Mouse (Mus musculus): ENCODE results near the gene Ankrd40. TPM values are rescaled to one million over a fixed set of nuclear protein-coding genes. Genes with fewer than 3 reads are reported as not detected.

The Ankrd40 gene
- total RNA-seq (2021), result 10 to 100 TPM; 52.1 to 58.1 TPM

DNA sequence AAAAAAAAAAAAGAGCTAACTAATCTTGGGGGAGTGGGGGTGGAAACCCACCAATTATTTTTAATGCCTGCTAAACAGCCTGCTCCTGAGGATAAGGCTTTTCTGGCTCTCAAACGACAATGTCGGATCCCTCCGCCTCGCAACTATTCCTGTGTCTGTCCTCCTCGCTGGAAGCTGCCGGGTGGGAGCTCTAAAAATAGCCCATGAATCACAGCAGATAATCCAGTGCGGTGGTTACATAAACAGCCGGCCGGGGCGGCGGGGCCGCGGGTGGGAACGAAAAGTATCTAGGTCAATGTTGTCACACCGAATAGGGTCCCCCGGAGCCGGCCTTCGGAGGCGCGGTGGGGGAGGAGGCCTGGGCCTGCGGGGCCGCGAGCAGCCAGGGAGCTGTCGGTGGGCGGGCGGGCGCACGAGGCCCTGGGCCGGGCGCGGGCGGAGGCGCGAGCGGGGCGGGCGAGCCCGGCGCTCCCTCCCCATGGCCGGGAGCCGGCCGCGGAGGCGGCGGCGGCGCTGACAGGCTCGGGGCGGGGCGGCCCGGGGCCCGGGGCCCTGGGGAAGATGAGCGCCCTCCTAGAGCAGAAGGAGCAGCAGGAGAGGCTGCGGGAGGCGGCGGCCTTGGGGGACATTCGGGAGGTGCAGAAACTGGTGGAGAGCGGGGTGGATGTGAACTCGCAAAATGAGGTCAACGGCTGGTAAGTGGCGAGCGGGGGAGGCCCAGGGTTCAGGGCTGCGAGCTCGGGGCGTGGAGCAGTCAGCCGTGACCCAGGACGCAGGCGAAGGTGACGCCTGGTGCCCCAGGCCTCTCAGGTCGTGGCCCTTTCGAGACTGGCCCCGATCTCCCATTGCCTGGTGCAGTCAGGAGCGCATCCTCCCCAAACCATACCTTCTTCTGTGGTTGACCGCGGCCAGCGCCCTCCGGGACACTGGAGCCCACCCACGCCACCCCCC is at the start of gene Ankrd40:
Ankrd40 (plus strand) TSS at position 309 of the 951 bp plus-strand sequence.
- intact Hi-C loops (cut with DNase I), result loop anchor here (5.0 kb wide), 1 partner anchor 144 kb away; the partner anchor contains the start of gene Cacna1g
- peak; percentile 94 for DNase-seq

DNA sequence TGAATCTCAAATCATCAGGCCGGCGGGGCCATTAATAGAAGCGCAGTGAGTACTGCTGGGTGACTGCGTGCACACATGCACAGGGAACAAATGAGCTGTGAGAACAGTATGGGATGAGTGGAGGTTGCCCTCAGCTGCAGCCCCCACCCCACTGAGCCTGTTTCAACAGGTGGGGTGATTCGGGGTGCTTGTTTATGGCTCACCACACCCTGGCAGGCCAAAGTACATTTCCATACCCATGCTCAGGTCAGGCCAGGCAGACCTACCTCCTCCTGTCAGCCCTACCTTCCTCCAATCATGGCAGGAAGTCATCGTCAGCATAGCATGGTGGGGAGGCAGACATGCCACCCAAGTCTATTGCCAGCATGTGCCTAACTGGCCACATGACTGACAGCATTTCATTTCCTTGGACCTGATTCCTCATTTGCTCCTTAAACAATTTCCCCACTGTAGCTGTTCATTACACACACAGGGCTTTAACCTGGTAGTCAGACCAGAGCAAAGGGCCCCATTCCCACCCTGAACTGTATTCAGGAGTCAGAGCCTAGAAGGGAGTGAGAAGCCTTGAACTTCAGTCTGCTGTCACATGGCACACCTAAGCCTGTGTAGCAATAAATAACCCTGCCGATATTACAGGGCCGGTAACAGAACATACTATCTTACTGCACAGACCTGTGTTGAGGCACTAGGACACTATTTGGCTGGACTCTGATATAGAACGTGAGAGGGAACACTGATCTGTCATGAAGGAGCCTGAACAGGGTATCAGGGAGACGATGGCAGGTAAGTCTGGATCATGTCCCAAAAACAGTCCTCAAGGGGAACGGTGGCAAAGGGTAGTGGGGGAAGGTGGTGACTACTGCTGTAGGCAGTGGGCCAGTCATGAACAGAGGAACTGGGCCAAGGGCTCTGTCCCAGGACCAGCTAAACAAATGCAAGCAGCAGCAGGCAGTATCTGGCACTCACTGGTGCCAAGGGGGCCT is 46.3 kb upstream of the Ankrd40 start, which contains the start of gene Gm21885:
Gm21885 (plus strand) TSS at position 675 of the 983 bp plus-strand sequence.
- intact Hi-C loops (cut with DNase I), result no loop called here

DNA sequence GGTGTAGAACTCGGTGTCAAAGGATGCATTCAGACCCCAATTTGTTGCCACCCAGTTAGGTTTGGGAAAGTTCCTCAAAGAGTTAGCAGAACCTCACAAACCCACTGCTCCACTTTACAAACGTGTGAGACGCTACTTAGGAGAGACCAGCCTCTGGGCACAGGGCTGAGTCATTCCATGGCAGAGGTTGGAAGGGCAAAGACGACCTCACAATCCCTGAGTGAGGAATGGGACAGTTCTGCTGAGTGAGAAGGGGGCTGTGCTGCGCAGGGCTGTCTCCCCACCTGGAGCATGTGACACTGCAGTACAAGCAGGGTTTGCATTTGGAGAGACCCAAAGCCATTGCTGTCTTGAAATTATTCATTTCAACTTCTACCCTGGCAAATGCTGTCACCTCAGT is 45.5 kb upstream of the Ankrd40 start:
- intact Hi-C loops (cut with DNase I), result no loop called here
- no peak for DNase-seq

More for the DNA sequence above, 46.3 kb upstream of the Ankrd40 start, which contains the start of gene Gm21885:
- peak; percentile 59 for DNase-seq

DNA sequence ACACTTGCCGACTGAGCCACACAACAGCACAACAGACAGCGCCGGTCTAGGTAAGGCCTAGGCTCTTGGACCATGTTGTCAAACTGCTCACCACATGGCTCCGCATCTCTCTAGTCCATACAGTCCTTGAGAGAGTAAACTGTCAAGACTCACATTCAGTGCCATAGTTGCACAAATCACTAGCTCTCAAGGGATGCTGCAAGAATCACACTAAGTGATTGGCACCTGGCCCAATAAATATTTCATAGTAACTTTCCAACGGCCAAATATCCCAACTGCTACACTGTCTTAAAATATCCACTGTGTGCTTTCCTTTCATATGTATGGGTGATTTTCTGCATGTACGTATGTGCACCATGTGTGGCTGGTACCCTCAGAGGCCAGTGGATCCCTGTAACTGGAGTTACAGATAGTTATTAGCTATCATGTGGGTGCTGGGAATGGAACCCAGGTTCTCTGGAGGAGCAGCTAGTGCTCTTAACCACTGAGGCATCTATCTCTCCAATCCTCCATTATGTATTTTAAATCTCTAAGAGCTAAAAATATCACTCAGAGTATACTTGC is 44.2 kb upstream of the Ankrd40 start:
- no peak for DNase-seq
- intact Hi-C loops (cut with DNase I), result no loop called here

DNA sequence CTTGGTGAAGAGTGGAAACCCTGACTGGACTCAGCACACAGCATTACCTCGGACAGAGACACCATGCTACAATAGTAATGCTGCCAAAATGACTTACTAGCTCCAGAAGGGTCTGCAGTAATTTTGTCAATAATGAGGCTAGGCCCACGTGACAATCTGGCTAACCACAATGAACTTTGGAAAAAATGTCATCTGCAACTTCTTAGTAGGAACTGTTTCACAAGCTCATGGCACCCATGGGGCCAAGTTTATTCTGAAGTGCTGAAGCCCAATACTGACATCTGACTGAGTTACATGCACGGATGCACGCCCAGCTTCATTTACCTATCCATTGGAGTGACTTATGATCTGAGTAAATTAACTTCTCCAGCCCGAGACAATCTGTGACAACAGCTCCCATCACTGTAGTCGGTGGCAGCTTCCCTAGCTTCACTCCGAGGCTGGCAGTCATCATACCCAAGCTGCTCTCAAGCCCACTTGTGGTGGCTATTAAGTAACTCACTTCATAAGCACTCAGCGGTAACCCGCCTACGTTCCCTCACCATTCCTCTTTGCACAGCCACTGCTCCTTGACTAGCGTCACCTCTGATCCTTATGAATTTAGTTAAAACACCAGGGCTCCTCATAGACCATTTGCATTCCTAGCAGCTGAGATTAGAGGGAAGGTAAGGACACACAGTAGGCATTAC is 41.8 kb upstream of the Ankrd40 start:
- DNase-seq, result no peak
- intact Hi-C loops (cut with DNase I), result no loop called here

DNA sequence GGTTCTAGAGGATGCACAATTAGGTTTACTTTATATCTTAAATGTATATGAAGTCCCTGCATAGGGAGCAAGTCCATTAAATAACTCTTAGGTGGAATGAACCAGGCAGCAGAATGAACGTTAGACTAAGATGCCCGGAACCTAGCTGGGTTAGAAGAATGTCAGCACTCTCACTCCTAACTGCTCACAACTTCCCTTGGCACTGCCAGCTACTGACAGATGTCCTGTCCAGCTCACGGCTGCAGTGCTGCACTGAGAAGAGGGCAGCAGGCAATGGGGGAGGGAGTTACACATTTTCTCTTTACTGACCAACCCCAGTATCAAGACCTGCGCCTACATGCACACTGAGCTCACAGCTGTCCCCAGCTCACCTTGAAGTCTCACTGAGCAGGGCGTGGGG is 40.7 kb upstream of the Ankrd40 start:
- intact Hi-C loops (cut with DNase I), result no loop called here
- no peak for DNase-seq

DNA sequence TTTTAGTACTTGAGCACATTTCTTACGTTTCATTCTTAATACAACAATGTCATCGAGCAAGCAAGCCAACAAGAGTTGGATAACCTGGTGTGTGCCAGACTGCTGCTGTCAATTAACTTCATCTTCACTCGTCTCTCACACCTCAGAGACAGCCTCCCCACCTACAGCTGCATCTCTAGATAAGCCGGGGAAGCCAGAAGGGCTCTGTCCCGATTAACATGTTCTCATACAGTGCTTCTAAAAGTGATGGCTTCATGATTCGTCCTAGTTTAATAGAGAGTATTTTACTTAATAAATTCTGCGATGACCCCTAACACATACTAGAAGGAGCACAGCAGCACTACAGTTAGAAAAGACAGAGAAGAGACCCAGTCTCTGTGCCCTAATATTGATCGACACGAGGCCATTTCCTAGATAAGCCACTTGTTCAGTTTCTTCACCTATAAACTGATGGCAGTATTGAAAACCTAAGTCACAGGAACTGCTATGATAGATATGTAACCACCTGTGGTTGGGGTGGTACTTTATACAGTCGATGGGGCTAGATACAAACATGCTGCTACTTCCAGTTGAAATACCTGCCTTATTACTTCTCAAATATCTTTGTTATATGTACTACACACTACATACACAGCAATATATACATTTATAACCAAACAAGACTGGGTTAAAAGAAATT is 37.6 kb upstream of the Ankrd40 start:
- intact Hi-C loops (cut with DNase I), result no loop called here
- DNase-seq, result no peak

DNA sequence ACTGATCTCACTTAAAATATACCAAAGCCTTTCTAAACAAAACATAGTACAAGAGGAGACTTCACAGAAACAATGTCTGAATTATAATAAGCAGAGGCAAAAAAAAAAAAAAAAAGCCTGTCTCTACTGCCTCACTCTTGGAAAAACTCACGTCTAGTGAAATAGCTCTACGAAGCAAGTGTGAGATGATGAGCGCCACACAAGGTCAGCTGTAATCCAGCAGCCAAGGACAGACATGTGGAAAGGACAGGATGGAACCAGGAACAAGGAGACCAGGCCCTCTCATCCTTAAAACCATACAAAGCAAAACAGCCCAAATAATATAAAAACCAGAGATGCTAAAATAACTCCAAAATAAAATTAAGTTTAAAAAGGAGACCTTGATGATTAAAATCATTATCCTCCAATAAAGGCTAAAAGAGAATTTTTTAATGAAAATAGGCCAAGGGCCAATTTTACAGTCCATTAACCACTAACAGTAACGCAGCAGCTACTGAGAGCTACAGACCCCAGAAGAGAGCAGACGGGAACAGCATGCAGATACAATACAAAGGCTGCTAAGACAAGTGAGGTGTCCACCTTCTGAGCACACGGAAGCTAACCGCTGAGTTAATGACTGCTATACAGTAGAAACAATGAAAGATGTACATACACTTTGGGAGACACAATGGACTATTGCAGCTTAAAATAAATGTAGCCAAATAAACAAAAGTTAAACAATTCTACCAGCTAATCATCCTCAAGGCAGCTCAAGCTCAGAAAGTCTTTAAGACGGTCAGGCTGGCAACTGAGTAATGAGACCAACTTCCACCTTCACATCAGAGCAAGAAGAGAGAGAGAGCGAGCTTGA is 32.6 kb upstream of the Ankrd40 start:
- no peak for DNase-seq
- intact Hi-C loops (cut with DNase I), result no loop called here

DNA sequence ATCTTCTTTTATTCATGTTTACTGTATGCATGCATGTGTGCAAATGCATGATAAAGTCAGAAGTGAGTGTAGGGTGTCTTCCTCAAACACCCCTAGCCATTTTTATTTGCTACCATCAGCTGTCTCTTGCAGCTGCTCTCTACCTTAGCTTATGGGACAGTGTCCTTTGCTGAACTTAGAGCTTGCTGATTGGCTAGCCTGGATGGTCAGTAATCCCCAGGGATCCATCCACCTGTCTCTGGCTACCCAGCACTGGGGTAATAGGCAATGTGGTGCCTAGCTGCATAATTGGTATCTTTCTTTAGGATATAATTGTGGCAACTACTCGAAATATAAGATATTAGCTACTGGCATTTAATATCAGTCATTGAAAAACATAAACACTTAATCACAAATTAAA is 15.1 kb upstream of the Ankrd40 start:
- DNase-seq, result no peak
- intact Hi-C loops (cut with DNase I), result no loop called here

DNA sequence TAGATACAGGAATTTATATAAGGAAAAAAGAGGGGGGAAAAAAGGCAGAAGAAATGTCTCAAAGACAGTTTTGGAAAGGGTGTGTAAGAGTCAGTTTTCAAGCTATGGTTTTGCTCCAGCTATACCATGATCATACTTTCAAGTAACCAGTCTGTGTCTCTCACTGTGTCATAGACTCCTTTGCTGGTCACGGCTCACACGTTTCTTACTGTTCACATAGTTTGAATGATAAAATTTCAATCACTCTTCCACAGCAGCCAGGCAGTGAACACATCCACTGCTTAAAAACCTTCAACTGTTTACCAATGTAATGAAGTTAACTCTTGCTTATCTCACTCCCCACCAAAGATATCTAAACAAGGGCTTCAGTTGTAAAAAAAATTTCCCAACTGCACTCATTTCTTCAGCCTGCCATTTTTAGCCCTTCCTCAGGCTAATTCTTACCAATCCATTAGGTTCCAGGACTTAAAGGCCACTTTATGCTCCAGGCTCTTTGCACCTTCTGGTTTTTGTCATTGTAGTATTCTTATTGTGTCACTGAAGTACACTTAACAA is 13.6 kb upstream of the Ankrd40 start:
- intact Hi-C loops (cut with DNase I), result no loop called here
- DNase-seq, result no peak

DNA sequence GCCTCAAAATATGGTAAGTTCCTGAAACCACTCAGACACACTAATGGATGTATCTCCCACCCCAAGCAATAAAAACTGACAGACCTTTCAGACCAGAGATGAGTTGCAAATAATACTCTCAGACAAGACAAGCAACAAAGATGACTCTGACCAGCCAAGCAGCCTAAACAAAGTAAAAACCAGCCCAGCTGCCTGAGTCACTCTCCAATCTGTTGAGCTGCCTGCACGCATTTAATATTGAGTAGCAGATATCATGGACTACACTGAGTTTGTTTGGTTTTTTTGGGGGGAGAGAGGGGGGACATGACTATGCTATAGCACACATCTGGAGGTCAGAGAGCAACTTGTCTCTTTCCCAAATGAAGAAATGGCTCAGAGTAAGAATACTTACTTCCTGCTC is 12.5 kb upstream of the Ankrd40 start:
- intact Hi-C loops (cut with DNase I), result no loop called here
- no peak for DNase-seq

DNA sequence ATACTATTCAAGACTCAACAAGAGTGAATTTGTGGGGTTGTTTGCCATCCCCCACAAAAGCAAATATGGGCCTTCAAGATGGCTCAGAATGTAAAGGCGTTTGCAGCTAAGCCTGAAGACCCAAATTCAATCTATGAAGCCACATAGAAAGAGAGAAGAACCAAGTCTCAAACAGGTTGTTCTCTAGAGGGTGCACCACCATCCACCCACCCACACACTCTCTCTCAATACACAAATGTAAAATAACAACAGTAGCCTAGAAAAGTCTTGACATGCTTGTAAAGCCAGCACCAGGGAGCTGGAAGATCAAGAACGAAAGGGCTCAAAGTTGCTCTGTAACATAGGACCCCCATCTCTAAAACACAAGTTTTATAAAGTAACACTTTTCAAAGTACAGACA is 11.3 kb upstream of the Ankrd40 start:
- DNase-seq, result no peak
- intact Hi-C loops (cut with DNase I), result no loop called here

DNA sequence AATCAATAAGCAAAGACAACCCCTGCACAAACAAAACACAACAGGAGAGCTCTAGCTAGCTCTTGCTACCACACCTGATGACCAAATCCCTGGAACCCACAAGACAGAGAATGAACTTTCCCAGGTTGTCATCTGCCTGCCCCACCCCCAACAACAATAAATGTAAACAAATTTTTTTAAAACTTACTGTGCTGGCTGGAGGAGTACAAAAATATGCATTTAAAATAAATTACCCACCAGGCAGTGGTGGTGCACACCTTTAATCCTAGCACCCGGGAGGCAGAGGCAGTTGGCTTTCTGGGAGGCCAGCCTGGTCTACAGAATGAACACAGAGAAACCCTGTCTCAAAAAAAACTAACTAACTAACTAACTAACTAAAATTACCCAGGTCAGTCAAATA is 10.8 kb upstream of the Ankrd40 start:
- intact Hi-C loops (cut with DNase I), result no loop called here
- no peak for DNase-seq

DNA sequence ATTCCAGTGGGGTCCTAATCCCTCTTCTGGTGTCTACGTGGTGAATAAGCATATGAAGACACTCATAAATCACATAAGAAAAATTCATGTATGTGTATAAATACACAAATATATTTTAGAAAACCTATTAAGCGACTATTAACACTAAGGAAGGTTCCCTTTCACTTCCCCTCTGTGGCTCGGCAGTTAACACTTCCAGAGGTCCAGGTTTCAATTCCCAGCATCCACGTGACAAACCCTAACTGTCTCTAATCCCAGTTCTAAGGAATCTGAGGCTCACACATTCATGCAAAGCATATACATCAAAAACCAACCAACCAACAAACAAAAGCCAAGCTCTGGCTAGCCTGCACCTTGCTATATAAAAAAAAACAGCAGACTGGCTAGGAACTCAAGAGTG is 10.3 kb upstream of the Ankrd40 start:
- DNase-seq, result no peak
- intact Hi-C loops (cut with DNase I), result no loop called here

DNA sequence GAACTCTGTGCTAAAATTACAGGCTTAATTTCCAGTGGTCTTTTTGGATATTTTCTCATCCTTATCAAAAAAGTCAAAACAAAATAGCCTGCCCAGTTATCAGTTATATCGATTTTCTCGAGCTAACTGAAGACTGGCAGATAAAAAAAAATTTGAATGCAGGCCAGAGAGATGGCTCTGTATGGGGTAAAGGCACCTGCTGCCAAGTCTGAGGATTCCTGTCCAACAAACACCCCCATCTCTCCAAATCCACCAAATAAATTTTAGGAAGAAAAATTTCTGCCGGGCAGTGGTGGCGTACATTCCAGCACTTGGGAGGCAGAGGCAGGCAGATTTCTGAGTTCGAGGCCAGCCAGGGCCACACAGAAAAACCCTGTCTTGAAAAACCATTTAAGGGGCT is 9.7 kb upstream of the Ankrd40 start:
- intact Hi-C loops (cut with DNase I), result no loop called here
- no peak for DNase-seq

DNA sequence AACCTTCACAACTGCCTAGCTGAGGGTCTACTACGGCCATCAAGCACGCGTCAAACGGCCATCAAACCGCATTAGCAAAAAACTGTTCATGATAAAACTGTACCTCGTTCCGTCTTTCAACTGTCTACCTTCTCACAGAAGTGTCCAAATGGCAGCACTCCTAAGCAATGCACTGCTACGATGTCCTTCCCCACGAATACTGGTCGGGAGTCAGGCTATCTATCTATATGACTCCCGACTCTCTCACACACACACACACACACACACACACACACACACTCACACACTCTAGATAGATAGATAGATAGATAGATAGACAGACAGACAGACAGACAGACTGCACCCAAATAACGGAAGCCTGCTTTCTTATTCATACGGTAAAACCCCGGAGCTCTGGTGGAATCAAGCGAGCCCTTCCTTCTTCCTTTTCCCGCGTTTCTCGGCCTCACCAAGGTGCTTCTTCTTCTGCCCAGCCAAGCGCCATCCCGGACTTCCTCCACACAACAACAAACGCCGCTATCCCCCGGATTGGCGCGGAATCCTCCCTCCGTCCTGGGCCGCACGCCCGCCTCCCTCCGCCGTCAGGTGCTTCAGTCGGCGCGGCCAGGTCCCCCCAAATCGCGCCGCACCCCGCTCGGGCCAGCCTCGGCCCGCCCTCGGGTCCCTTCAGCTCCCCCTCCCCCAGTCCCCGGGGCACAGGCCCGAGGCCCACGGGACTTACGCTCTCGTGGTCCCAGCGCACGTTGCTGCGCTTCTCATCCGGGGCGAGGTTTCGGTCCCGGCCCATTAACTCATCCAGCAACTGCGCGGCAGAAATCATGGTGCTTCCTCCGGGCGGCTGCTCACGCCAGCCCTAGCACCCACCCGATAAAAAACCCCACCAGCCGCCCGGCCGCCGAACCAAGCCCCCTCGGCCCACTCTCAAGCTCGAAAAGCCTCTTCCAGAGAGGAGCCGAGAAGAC is 6.6 kb upstream of the Ankrd40 start:
- DNase-seq, result peak; percentile 66

DNA sequence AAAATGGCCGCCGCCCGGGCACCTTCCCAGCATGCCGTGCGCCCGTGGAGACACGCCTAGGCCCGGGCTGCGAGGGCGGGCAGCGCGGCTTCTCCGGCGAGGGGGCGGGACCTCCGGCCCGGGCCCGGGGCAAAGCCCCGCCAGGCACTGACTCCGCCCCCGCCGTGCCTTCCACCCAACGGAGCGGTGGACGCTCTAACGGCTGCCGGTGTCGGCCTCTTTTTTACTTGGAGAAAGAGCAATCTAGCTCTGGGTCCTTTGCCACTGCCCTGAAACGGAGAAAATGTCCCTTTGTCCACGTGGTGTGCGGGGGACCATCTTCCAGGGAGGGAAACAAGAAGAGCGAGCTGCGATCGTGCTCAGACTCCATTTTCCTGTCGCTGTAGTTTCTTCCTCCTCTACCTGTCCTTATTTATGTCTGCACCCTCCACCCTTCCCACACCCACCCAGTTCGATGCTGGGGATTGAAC is 5.8 kb upstream of the Ankrd40 start, which contains the start of gene Luc7l3:
Luc7l3 (minus strand) TSS at position 58 of the 470 bp plus-strand sequence.
- intact Hi-C loops (cut with DNase I), result no loop called here
- DNase-seq, result peak; percentile 96

More for the DNA sequence above, 6.6 kb upstream of the Ankrd40 start:
- intact Hi-C loops (cut with DNase I), result no loop called here
